Mouse (Mus musculus) hindbrain, embryonic 12.5 days (tissue): ENCODE measurements around the gene Col6a3. TPM values are rescaled to one million over a fixed set of nuclear protein-coding genes. Genes with fewer than 3 reads are reported as not detected.

ENCODE experiments used
- ATAC-seq: fragments of 200-750 bp; cut with Nextera tagmentation; 2 replicates; pipeline ENCODE4 v1.8.0; 2017; ENCODE audit warnings: moderate TSS enrichment; ENCODE audit not compliant: low FRiP score
- H3K27ac ChIP-seq: fragments of 300-500 bp; sonication (generic); 2 replicates; pipeline ENCODE4 v1.5.1; 2016; ENCODE audit warnings: mild to moderate bottlenecking
- H3K27me3 ChIP-seq: fragments of 300-500 bp; sonication (generic); 2 replicates; pipeline ENCODE4 v1.6.1; 2016; ENCODE audit warnings: mild to moderate bottlenecking
- H3K36me3 ChIP-seq: fragments of 300-500 bp; sonication (generic); 2 replicates; pipeline ENCODE4 v1.6.1; 2016; ENCODE audit warnings: mild to moderate bottlenecking
- H3K4me1 ChIP-seq: fragments of 300-500 bp; sonication (generic); 2 replicates; pipeline ENCODE4 v1.6.1; 2016
- H3K4me2 ChIP-seq: fragments of 300-500 bp; sonication (generic); replicated peaks from 2 replicates; pipeline ENCODE4 v1.6.1; 2016; ENCODE audit warnings: mild to moderate bottlenecking
- H3K4me3 ChIP-seq: fragments of 300-500 bp; sonication (generic); 2 replicates; pipeline ENCODE4 v1.5.1; 2016; ENCODE audit warnings: mild to moderate bottlenecking
- H3K9ac ChIP-seq: fragments of 300-500 bp; sonication (generic); 2 replicates; pipeline ENCODE4 v1.6.1; 2016; ENCODE audit warnings: mild to moderate bottlenecking, moderate library complexity
- H3K9me3 ChIP-seq: fragments of 300-500 bp; sonication (generic); replicated peaks from 2 replicates; pipeline ENCODE4 v1.6.1; 2016; ENCODE audit warnings: mild to moderate bottlenecking
- WGBS: fragments of 180-500 bp; shearing (Covaris S2); methylation state at CpG from one replicate; pipeline ENCODE4 v1.1.7; 2016; 5-methylcytosine and 5-hydroxymethylcytosine counted together
- polyA plus RNA-seq: library from polyadenylated mRNA; unstranded; fragments of >200 nt; fragmentation: Nextera tagmentation; extraction: Ambion mirVana; gene quantifications from 2 replicates; pipeline ENCODE4 v1.2.1, GENCODE M21; 2016

Col6a3 gene
- polyA plus RNA-seq, 1 experiment from 2014 or later = 22.6 TPM

DNA sequence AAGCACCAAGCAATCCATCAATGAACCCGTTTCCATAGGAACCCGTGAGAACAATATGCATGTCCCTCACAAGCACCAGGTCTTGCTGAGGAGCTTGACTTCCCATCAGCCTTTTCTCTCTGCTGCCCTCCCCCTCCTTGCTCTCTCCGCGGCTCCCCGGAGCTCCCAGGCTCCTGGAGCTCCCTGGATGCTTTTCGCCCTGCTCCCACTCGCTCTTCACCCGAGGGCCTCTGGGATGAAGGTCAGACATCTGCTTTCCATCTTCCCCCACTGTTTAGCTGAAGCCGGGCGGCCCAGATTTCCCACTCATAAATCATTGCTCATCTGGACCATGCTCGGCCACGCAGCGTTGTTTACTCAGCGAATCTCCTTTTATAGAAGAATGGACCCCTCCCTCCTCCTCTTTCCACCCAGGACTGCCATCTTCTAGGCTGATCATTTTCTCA, 99.8 kb downstream of the Col6a3 start:
- Histone ChIP-seq H3K9ac (peak overlapping the region; percentile 53), H3K9me3 (no peaks in the 10 kb centered on the region), H3K4me1 (peaks cover 27% of the 10 kb centered on the region), H3K4me3 (peak overlapping the region; percentile 27), H3K27ac (peak overlapping the region; percentile 93), H3K4me2 (peak overlapping the region; percentile 51), H3K36me3 (no peaks in the 10 kb centered on the region), H3K27me3 (no peaks in the 10 kb centered on the region)
- peak; percentile 95 for ATAC-seq
- WGBS = 4% methylated on average over 14 of the region's 14 CpGs

DNA sequence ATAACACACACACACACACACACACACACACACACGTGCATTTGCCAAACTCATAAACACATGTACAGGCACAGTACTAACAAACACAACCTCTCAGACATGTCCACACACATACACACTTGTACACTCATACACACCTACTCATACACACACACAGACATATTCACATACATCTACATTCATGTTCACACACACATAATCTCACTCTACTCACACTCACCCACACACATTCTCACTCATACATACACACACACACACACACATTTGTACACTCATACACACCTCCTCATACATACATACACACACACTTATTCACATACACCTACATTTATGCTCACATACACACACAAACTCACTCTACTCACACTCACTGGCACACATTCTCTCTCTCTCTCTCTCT, 100.3 kb downstream of the Col6a3 start:
- no peak overlapping the region for H3K4me3 ChIP-seq
- H3K4me1 ChIP-seq = peaks cover 27% of the 10 kb centered on the region
- peak overlapping the region; percentile 51 for H3K4me2 ChIP-seq
- WGBS = 70% methylated on average over 1 of the region's 1 CpGs
- H3K36me3 ChIP-seq = no peaks in the 10 kb centered on the region
- H3K9ac ChIP-seq = 0 out of 2 replicates have a peak overlapping the region, but pooled peaks have one; percentile 53
- ATAC-seq = peak; percentile 67
- H3K27ac ChIP-seq = peak overlapping the region; percentile 93
- H3K9me3 ChIP-seq = no peaks in the 10 kb centered on the region
- no peaks in the 10 kb centered on the region for H3K27me3 ChIP-seq

DNA sequence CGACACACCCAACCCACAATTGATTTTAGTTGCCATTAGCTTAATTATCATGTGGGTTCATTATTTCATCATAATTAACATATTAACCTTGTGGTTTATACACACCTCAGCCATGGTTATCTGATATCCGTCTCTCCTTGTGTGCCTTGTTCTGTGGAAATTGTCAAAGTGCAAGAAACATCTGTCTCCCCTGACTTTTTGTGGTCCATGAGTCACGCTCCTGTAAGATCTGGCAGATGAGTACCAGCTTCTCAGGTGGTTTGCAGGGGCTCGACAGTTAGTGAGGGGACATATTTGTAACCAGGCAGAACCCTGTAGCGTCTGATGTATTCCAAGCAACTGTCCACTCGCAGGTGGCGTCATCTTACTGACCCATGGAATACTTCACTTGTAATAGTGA, 101.1 kb downstream of the Col6a3 start:
- H3K9me3 ChIP-seq = no peaks in the 10 kb centered on the region
- ATAC-seq = no peak
- H3K4me3 ChIP-seq = no peak overlapping the region
- H3K4me2 ChIP-seq = no peak overlapping the region
- H3K27ac ChIP-seq = peak overlapping the region; percentile 93; the same call in 1 of the 2 replicates
- H3K4me1 ChIP-seq = peaks cover 27% of the 10 kb centered on the region
- no peaks in the 10 kb centered on the region for H3K27me3 ChIP-seq
- 84% methylated on average over 7 of the region's 7 CpGs for WGBS
- H3K9ac ChIP-seq = no peak overlapping the region
- H3K36me3 ChIP-seq = no peaks in the 10 kb centered on the region

DNA sequence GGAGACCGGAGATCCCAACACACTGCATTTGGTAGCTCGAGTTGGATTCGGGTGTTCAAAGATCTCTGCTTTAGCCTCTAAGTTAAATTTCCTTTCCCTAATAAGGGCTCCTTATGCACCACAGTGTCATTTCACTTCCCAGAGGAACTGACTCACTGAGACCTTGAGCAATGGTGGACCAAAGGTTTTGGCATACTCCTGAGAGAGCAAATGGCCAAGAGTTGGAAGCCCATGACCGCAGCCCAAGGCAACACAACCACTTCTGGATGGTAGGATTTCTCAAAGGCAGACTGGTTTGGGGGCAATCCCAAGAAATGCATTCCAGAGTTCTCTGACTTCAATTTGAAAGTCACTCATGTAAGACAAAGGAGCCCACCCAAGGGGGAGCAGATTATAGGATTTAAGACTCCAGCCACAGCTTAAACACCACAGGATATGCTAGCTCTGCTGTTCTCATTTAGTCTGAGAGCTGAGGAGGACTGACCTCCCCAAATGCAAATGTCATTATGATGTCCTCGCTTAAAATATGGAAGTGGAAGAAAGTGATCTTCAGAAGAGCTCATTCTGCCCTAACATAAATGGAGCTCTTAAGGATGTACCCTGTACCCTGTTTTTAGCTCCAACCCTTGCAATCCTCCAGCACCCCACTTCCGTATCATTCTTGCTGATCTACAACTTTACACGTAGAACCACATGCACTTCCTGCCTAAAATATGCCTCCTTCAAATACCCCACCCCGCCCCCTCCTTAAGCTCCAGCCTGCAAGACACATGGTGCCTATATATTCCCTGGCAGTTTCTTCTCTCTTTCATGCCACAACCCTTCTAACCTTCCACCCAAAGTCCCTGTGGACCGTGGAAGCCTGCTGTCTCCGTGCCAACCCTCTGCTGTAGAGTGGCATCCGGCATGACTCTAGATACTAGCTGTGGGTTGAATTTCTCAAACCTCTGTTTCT, 103.3 kb downstream of the Col6a3 start:
- WGBS = 76% methylated on average over 11 of the region's 11 CpGs
- H3K4me1 ChIP-seq = peaks cover 27% of the 10 kb centered on the region
- H3K4me3 ChIP-seq = no peak overlapping the region
- H3K9ac ChIP-seq = no peak overlapping the region
- ATAC-seq = no peak
- H3K9me3 ChIP-seq = no peaks in the 10 kb centered on the region
- H3K4me2 ChIP-seq = no peak overlapping the region
- H3K27ac ChIP-seq = no peak overlapping the region
- no peaks in the 10 kb centered on the region for H3K36me3 ChIP-seq
- no peaks in the 10 kb centered on the region for H3K27me3 ChIP-seq

DNA sequence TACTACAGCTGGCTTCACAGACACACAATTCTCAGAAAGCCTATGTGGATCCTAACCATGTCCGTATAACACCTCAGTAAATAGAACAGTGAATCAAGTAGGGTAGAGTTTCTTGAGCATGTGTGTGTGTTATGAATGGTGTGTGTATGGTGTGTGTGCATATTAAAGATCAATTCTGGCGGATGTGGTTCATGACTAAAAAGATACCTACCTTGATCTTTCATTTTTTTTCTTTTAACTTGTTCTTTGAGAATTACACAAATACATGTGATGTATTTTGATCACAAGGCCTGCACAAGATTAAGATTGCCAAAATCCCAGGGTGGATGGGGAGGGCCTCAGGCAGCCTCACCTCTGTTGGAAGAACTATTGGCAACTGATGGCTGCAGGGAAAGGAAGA, 104.9 kb downstream of the Col6a3 start:
- Histone ChIP-seq H3K4me1 (peaks cover 20% of the 10 kb centered on the region), H3K4me2 (no peak overlapping the region), H3K9me3 (no peaks in the 10 kb centered on the region), H3K4me3 (no peak overlapping the region), H3K27ac (no peak overlapping the region), H3K36me3 (no peaks in the 10 kb centered on the region), H3K27me3 (no peaks in the 10 kb centered on the region), H3K9ac (no peak overlapping the region)
- ATAC-seq = no peak
- 94% methylated on average over 2 of the region's 2 CpGs for whole genome bisulfite sequencing

DNA sequence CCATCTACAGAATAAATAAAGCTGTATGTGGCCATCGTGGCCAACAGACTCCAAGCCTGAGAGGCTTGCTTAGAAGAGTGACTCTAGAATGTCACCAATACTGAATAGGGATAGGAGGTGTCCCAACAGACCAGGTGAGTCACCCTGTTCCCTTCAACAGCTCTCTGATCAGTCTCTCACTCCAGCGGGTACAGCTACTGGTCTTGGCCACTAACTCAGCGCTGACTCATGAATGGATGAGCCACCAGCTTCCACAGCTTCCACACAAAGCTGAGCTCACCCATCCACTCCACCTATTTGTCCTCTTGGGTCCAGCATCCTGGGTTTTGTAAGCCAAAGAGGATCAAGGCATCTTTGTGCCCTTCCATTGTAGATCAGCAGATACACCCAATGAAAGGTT, 114.3 kb downstream of the Col6a3 start:
- no peak overlapping the region for H3K4me2 ChIP-seq
- H3K9me3 ChIP-seq = no peaks in the 10 kb centered on the region
- no peaks in the 10 kb centered on the region for H3K36me3 ChIP-seq
- no peak overlapping the region for H3K9ac ChIP-seq
- H3K4me3 ChIP-seq = no peak overlapping the region
- peaks cover 18% of the 10 kb centered on the region for H3K4me1 ChIP-seq
- no peak overlapping the region for H3K27ac ChIP-seq
- no peaks in the 10 kb centered on the region for H3K27me3 ChIP-seq
- 87% methylated on average over 3 of the region's 3 CpGs for WGBS
- ATAC-seq = no peak

DNA sequence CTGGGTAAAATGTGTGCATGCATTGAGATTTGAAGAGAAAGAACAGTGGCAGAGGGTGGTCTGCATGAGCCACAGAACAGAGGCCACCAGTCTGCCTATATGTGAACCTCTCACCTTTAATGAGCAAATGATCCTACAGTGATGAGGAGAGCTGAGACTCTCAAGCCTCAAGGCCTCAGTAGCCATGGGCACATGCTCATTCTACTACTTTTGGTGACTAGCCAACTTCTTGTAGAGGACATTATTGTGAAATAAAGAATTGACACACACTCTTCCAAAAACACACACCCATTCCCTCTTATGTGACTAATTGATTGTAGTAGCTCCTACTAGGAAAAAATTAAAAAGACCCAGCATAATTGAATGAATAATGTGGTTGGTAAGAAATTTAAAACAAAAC, 120.0 kb downstream of the Col6a3 start:
- Histone ChIP-seq H3K36me3 (no peaks in the 10 kb centered on the region), H3K9ac (no peak overlapping the region), H3K4me2 (no peak overlapping the region), H3K4me3 (no peak overlapping the region), H3K27me3 (no peaks in the 10 kb centered on the region), H3K9me3 (no peaks in the 10 kb centered on the region), H3K4me1 (no peaks in the 10 kb centered on the region), H3K27ac (no peak overlapping the region)
- ATAC-seq = no peak

DNA sequence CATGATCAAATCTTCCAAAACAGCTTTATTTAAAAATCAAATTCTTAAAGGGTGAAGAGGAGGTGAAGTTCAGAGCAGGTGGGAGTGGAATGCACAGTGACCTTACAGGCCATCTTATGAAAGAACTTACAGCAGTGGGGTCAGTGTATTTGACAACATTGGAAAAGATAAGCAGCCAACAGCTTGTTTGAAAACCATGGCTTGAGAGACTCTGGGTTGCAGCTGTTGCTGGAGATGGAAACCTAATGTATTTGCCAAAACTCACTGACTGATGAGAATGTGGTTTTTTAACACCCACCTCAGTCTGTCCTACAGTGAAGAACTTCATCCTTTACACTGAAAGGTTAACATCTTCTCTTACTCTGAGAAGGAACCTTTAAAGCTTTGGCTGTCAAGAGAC, 120.4 kb downstream of the Col6a3 start:
- Histone ChIP-seq H3K9ac (no peak overlapping the region), H3K27ac (no peak overlapping the region), H3K4me2 (no peak overlapping the region), H3K36me3 (no peaks in the 10 kb centered on the region), H3K4me3 (no peak overlapping the region), H3K9me3 (no peaks in the 10 kb centered on the region), H3K27me3 (no peaks in the 10 kb centered on the region), H3K4me1 (no peaks in the 10 kb centered on the region)
- no peak for ATAC-seq

DNA sequence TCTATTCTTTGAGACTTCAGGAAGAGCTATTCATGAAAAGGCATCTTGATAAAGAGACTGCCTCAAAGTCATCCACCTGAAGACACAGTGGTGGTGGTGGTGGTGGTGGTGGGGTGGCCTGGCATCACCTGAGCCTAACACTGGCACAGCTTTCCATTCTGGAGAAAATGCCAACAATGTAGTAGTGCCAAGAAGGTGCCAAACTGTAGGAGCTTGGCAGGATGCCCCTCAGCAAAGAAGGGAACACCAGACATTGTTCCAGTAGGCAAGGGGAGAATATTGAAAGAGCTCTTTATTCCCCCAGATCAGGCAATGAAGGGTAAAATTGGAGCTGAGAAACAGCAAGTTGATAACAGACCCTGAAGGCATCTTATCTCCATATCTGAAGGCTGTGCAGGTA, 121.8 kb downstream of the Col6a3 start:
- Histone ChIP-seq H3K4me1 (no peaks in the 10 kb centered on the region), H3K27me3 (no peaks in the 10 kb centered on the region), H3K4me3 (no peak overlapping the region), H3K9ac (no peak overlapping the region), H3K27ac (no peak overlapping the region), H3K9me3 (no peaks in the 10 kb centered on the region), H3K4me2 (no peak overlapping the region), H3K36me3 (no peaks in the 10 kb centered on the region)
- no peak for ATAC-seq

DNA sequence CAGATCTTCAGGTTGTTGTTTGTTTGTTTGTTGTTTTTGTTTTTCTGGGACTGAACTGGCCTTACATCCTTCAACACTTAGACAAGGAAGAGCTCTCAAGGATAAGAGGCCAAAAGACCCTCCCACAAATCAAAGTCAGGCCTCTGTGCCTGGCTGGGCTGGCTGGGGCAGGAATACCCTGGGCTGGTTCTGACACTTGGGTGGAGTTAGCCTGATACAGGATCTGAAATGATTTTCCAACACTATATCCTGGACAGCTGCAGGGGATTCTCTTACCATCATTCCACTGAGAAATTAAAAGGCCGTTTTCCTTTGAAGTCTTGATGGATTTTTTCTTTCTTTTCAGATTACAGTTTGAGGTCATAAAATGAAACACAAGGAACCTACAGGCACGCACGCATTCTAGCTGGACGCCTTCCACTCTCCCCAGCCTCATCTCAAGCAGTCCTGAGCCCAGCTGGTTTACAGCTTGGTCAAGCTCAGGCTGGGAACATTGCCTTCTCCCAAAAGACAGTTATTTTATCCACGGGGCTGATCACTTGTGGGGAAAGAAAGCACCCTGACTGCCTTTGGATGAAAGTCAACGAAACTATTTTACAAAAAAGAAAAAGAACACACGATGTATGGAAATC, 123.0 kb downstream of the Col6a3 start:
- H3K27ac ChIP-seq = no peak overlapping the region
- WGBS = 80% methylated on average over 7 of the region's 7 CpGs
- H3K9me3 ChIP-seq = no peaks in the 10 kb centered on the region
- H3K36me3 ChIP-seq = no peaks in the 10 kb centered on the region
- no peaks in the 10 kb centered on the region for H3K4me1 ChIP-seq
- no peak overlapping the region for H3K4me3 ChIP-seq
- no peak overlapping the region for H3K9ac ChIP-seq
- no peaks in the 10 kb centered on the region for H3K27me3 ChIP-seq
- H3K4me2 ChIP-seq = no peak overlapping the region
- ATAC-seq = no peak

DNA sequence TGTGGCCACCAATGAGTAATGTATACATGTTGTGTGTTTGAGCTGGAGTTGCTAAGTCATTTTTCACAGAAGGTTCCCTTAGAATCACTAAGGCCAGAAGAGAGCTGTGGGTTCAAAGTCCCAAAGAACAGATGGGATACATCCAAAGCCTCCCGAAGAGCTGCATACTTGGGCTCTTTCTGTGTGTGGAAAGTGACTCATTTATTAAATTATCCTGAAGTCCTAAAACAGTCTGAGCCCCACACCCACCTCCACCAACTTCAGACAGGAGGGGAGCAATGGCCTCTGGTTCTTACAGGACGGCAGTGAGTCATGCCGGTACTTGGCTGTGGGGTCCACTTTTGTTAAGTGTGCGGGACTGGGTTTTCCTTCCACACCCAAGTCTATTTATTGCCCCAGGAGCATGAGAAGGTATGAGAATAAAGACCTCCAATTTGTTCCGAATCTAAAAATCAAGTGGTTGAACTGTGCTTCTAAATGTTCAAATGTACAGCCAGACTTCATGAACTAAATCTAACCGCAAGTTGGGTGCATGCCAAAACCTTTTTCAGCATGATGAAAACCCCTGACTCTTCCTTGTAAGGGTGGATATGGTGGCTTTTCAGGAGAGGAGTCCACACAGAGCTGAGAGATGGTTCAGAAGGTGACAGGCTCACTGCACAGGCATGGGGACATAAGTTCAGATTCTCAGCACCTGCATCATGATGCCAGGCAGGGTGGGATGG, 124.8 kb downstream of the Col6a3 start:
- no peak overlapping the region for H3K4me2 ChIP-seq

DNA sequence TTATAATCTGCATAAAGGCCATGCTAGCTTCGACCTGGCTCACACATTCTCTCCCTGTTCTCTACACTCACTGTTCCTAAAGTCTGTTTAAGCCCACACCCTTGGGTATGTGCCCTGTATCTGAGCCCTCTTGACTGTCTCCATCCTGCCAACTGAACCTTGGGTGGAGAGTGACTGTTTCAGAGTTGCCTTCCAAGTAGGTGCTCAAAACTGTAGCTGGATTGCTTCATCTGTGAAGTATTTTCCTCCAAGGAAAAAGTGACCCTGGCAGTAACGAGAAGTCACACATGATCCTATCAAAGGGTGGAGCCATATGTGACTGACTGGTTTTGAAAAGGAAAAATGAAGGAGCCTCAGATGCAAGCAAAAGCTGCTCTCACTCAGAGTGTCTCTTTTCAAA, 127.5 kb downstream of the Col6a3 start:
- Histone ChIP-seq H3K27me3 (peaks cover 4% of the 10 kb centered on the region; the same call in 1 of the 2 replicates), H3K4me2 (no peak overlapping the region), H3K4me1 (no peaks in the 10 kb centered on the region), H3K9ac (no peak overlapping the region), H3K36me3 (no peaks in the 10 kb centered on the region), H3K9me3 (no peaks in the 10 kb centered on the region), H3K4me3 (no peak overlapping the region), H3K27ac (no peak overlapping the region)
- ATAC-seq = no peak
- WGBS = 68% methylated on average over 2 of the region's 2 CpGs

More for the DNA sequence above, 124.8 kb downstream of the Col6a3 start:
- H3K4me1 ChIP-seq = no peaks in the 10 kb centered on the region
- no peaks in the 10 kb centered on the region for H3K9me3 ChIP-seq
- 93% methylated on average over 6 of the region's 6 CpGs for WGBS
- no peaks in the 10 kb centered on the region for H3K27me3 ChIP-seq
- ATAC-seq = no peak
- H3K36me3 ChIP-seq = no peaks in the 10 kb centered on the region
- no peak overlapping the region for H3K27ac ChIP-seq
- no peak overlapping the region for H3K9ac ChIP-seq
- no peak overlapping the region for H3K4me3 ChIP-seq
